Mouse (Mus musculus): ENCODE data around the gene Spdl1. TPM values are rescaled to one million over a fixed set of nuclear protein-coding genes. Genes with fewer than 3 reads are reported as not detected.

The Spdl1 gene
- total and polyA plus RNA-seq, 2 experiments: 0.07 to 0.18 TPM

DNA sequence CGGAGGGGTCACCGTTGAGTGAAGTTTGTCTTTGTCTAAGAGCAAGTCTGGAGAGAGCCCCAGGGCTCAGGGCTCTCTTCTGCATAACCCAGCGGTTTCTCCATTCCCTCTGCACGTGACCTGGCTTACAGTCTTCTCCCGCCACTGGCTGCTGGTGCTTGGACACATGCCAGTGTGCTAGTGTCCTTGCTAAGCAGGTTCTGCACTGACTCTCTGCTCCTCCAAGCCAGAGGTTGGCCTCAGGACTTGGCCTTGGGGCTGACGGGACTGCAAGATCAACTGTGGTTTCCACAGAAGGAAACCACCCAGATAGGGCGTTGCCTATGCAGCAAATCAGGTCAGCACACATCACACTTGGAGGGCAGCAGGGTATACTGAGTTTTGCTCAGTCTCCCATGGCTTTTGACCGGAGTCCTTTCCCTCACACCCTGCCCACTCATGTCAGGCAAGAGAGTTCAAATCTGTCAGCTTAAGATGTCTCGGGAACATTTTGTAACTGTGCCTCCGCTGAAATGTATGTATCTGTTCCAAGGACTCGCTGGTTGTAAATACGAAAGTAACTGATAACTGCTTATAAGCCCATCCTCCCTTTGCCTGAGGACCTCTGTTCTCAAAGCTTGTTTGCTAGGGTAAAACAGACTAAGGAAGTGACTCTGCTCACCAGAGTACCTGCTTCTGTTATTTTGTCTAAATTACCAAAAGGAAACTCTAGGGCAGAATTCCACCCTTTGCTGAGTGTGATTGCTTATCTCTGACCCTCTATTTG, 62.0 kb downstream of the Spdl1 start:
- Histone ChIP-seq H3K27ac (replicated peaks; ENCODE audit: insufficient read depth, low read depth, low read length) (peak overlapping the region; percentile 25), H3K4me3 (ENCODE audit: insufficient read depth, low read depth, low read length) (no peak overlapping the region)
- peak; percentile 25 for DNase-seq (ENCODE audit: extremely low read depth, low read depth, low spot score)

DNA sequence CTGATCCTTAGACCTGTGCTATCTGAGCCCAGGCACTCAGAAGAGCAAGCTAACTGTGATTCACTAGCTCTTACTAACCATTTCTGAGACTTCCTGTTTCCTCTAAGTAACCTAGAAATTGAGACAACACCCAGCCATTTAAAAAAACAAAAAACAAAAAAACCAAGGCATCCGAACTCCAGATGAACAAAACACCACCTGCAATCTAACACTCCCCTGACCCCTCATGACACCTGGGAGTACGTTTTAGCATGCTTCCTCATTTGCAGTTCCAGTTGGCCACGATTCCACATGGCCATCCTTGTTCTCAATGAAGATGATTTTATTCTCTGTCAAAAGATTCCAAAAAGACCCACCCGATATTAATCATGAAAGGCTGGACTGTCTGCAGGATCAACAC, 62.8 kb downstream of the Spdl1 start:
- 61% methylated on average over 4 of the region's 4 CpGs for WGBS
- Histone ChIP-seq H3K4me3 (ENCODE audit: insufficient read depth, low read depth, low read length) (no peak overlapping the region), H3K36me3 (ENCODE audit: control insufficient read depth, insufficient read depth, low read length) (no peaks in the 10 kb centered on the region), H3K79me2 (ENCODE audit: control insufficient read depth, insufficient read depth, low read length) (no peaks in the 10 kb centered on the region), H3K27ac (replicated peaks; ENCODE audit: insufficient read depth, low read depth, low read length) (peak overlapping the region; percentile 25; the same call in 1 of the 2 replicates), H3K4me1 (ENCODE audit: control insufficient read depth, insufficient read depth, low read length) (no peaks in the 10 kb centered on the region), H3K27me3 (ENCODE audit: control insufficient read depth, insufficient read depth, low read length) (no peaks in the 10 kb centered on the region), H3K9ac (ENCODE audit: low read depth, low read length) (no peak overlapping the region)
- DNase-seq (ENCODE audit: extremely low read depth, low read depth, low spot score): no peak
- TF ChIP-seq POLR2A (IDR thresholded peaks at IDR 0.05; ENCODE audit: extremely low read depth, insufficient read depth, low read length) (no peak), CTCF (IDR thresholded peaks at IDR 0.05; ENCODE audit: low read depth, low read length) (no peak)

More for the DNA sequence above, 62.0 kb downstream of the Spdl1 start:
- WGBS: 63% methylated on average over 12 of the region's 12 CpGs
- no peaks in the 10 kb centered on the region for H3K79me2 ChIP-seq (ENCODE audit: control insufficient read depth, insufficient read depth, low read length)
- H3K9ac ChIP-seq (ENCODE audit: low read depth, low read length): no peak overlapping the region
- no peaks in the 10 kb centered on the region for H3K27me3 ChIP-seq (ENCODE audit: control insufficient read depth, insufficient read depth, low read length)
- no peaks in the 10 kb centered on the region for H3K36me3 ChIP-seq (ENCODE audit: control insufficient read depth, insufficient read depth, low read length)
- H3K4me1 ChIP-seq (ENCODE audit: control insufficient read depth, insufficient read depth, low read length): no peaks in the 10 kb centered on the region
- TF ChIP-seq CTCF (IDR thresholded peaks at IDR 0.05; ENCODE audit: low read depth, low read length): no peak
- TF ChIP-seq POLR2A (IDR thresholded peaks at IDR 0.05; ENCODE audit: extremely low read depth, insufficient read depth, low read length): no peak

DNA sequence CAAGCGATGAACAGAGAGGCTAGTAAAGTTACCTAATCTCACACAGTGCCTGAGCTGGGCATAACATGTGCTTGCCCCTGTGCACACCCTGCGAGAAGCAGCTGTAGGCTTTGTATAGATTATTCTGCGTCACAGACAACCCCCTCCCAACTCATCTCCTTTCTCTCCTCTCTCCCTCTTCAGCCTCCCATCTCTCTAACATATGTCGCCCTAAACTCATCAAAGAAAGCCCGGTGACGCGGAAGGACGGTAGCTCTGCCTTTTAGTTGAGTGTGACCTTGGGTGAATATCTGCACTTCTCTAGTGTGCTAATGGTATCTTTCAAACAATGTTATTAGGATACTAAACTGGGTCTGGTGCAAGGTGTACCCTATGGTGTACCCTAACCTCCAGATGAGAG, 63.5 kb downstream of the Spdl1 start:
- Histone ChIP-seq H3K27ac (replicated peaks; ENCODE audit: insufficient read depth, low read depth, low read length) (no peak overlapping the region), H3K27me3 (ENCODE audit: control insufficient read depth, insufficient read depth, low read length) (no peaks in the 10 kb centered on the region), H3K4me3 (ENCODE audit: insufficient read depth, low read depth, low read length) (no peak overlapping the region), H3K9ac (ENCODE audit: low read depth, low read length) (no peak overlapping the region), H3K4me1 (ENCODE audit: control insufficient read depth, insufficient read depth, low read length) (no peaks in the 10 kb centered on the region), H3K79me2 (ENCODE audit: control insufficient read depth, insufficient read depth, low read length) (no peaks in the 10 kb centered on the region), H3K36me3 (ENCODE audit: control insufficient read depth, insufficient read depth, low read length) (no peaks in the 10 kb centered on the region)
- TF ChIP-seq CTCF (IDR thresholded peaks at IDR 0.05; ENCODE audit: low read depth, low read length) (no peak), POLR2A (IDR thresholded peaks at IDR 0.05; ENCODE audit: extremely low read depth, insufficient read depth, low read length) (no peak)
- DNase-seq (ENCODE audit: extremely low read depth, low read depth, low spot score): no peak
- WGBS: 87% methylated on average over 8 of the region's 8 CpGs

DNA sequence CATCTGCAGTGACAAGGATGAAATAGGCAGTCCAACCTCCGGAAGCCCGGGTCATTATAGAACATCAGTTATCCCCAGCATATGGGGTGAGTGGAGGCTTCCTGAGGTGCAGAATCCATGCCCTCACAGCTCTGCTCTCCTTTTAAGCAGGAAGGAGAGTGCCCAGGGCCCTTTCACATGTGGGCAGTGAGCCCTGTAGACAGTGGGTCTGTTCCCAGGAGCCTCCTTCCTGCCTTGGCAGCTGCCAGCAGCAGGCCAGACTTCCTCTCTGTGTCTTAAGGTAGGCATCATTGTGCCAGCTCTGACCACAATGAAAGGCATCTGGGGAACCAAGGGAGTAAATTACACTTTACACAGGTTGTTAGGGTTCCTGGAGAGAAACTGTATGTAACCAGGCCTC, 64.0 kb downstream of the Spdl1 start:
- TF ChIP-seq POLR2A (IDR thresholded peaks at IDR 0.05; ENCODE audit: extremely low read depth, insufficient read depth, low read length) (no peak), CTCF (IDR thresholded peaks at IDR 0.05; ENCODE audit: low read depth, low read length) (no peak)
- Histone ChIP-seq H3K4me3 (ENCODE audit: insufficient read depth, low read depth, low read length) (no peak overlapping the region), H3K79me2 (ENCODE audit: control insufficient read depth, insufficient read depth, low read length) (no peaks in the 10 kb centered on the region), H3K36me3 (ENCODE audit: control insufficient read depth, insufficient read depth, low read length) (no peaks in the 10 kb centered on the region), H3K9ac (ENCODE audit: low read depth, low read length) (no peak overlapping the region), H3K27me3 (ENCODE audit: control insufficient read depth, insufficient read depth, low read length) (no peaks in the 10 kb centered on the region), H3K27ac (replicated peaks; ENCODE audit: insufficient read depth, low read depth, low read length) (no peak overlapping the region), H3K4me1 (ENCODE audit: control insufficient read depth, insufficient read depth, low read length) (no peaks in the 10 kb centered on the region)
- DNase-seq (ENCODE audit: extremely low read depth, low read depth, low spot score): no peak
- 88% methylated on average over 2 of the region's 2 CpGs for WGBS

DNA sequence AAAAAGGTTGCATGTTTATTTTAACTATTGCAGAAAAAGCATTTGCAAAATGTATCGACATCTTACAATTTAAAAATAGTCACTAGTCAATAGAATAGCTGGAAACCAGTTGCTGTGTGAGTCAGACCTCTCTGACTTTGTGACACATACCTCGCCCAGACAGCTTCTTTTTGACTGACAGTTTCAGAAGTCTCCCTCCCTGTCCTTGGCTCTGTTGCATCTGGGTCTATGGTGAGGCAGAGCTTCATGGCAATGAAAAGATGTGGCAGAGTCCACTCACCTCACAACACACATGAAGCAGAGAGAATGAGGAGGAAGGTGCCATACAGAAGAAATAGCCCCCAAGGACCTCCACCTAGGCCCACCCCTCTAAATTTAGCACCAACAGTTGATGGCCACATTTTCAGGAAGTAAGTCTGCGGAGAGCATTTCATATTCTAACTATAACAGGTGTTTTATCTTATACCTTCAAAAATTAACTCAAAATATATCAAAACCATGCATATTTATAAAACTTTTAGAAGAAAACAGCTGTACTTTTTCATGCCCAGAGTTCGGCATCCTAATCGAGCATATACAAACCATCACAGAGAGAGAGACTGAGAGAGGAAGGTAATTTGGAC, 69.6 kb downstream of the Spdl1 start:
- Histone ChIP-seq H3K27me3 (ENCODE audit: control insufficient read depth, insufficient read depth, low read length) (no peaks in the 10 kb centered on the region), H3K4me1 (ENCODE audit: control insufficient read depth, insufficient read depth, low read length) (no peaks in the 10 kb centered on the region), H3K9ac (ENCODE audit: low read depth, low read length) (no peak overlapping the region), H3K79me2 (ENCODE audit: control insufficient read depth, insufficient read depth, low read length) (no peaks in the 10 kb centered on the region), H3K4me3 (ENCODE audit: insufficient read depth, low read depth, low read length) (no peak overlapping the region), H3K27ac (replicated peaks; ENCODE audit: insufficient read depth, low read depth, low read length) (no peak overlapping the region), H3K36me3 (ENCODE audit: control insufficient read depth, insufficient read depth, low read length) (no peaks in the 10 kb centered on the region)
- TF ChIP-seq CTCF (IDR thresholded peaks at IDR 0.05; ENCODE audit: low read depth, low read length): no peak
- TF ChIP-seq POLR2A (IDR thresholded peaks at IDR 0.05; ENCODE audit: extremely low read depth, insufficient read depth, low read length): no peak
- DNase-seq (ENCODE audit: extremely low read depth, low read depth, low spot score): no peak
- 73% methylated on average over 5 of the region's 5 CpGs for WGBS
